Mouse (Mus musculus): ENCODE results near the gene Tsn. TPM values are rescaled to one million over a fixed set of nuclear protein-coding genes. Genes with fewer than 3 reads are reported as not detected.

Gene Tsn
- polyA plus RNA-seq, 1 experiment from 2014 or later, result 462 TPM

DNA sequence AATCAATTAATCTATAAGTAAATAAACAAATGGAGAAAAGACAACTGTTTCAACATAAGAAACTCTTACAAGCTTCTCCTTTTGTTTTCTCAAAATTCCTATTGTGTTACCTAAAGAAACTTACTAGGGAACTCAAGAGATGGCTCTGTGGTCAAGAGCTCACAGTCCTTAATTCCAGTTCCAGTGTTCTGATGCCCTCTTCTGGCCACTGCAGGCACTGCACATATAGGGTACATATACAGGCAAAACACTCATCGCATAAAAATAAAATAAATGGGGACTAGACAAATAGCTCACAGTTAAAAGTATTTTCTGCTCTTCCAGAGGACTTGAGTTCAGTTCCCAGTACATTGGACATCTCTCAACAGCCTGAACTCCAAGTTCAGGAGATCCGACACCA is 9.2 kb upstream of the Tsn start:
- WGBS, result 74% methylated on average over 2 of the region's 2 CpGs

DNA sequence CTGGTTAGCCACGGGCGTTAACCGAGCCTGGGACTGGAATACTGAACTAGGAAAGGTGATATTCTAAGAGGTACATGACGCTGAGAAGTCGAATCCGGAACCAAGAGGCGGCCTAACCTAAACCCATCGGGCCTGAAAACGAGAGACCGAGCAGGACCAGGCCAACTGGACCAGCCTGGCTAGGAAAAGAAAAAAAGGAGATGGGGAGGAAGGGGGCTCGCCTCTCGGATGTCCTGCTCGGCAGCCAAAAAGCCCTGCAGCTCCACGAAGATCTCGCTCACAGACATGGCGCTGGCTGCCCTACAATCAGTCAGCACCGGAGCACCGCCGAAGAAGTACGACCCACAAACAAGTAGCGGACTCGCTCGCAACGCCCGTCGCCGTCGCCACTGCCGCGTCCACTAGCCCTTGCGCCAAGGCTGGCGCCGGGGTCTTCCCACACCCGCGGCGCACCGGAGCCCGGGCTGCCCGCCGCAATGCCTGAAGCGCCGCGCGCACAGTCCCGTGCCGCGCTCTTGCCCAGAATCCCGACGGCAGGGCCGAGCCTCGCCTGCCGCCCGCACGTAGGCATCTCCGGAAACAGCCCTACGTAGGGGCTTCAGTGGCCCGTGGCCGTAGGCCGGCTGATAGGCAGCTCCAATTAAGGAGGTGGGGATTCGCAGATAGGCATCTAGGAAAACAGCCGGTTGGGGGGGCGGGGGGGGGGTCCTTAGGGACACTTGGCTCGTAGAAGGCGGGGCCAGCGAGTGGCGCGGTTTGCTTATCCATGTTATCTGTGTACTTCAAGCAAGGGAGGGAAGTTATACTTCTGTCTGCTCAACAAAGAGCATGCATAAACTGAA is 538 bp downstream of the Tsn start:
- Histone ChIP-seq H3K36me3 (ENCODE audit: control insufficient read depth, insufficient read depth) (peaks cover 8% of the 10 kb centered on the region; the same call in 1 of the 2 replicates), H3K27ac (ENCODE audit: low read length) (peak overlapping the region; percentile 96), H3K9ac (replicated peaks; ENCODE audit: low read depth, low read length) (peak overlapping the region; percentile 71), H3K4me1 (replicated peaks; ENCODE audit: control insufficient read depth, insufficient read depth, low read length) (peaks cover 8% of the 10 kb centered on the region), H3K27me3 (replicated peaks; ENCODE audit: control insufficient read depth, insufficient read depth, low read length) (no peaks in the 10 kb centered on the region), H3K9me3 (ENCODE audit: control insufficient read depth, low read length) (no peaks in the 10 kb centered on the region), H3K4me2 (ENCODE audit: low read length) (peak overlapping the region; percentile 74), H3K4me3 (replicated peaks; ENCODE audit: low read length) (peak overlapping the region; percentile 61)
- ATAC-seq, result peak; percentile 99
- under 1% methylated on average over 64 of the region's 67 CpGs for WGBS

More for the DNA sequence above, 9.2 kb upstream of the Tsn start:
- no peak overlapping the region for H3K9ac ChIP-seq (replicated peaks; ENCODE audit: low read depth, low read length)
- peaks cover 11% of the 10 kb centered on the region for H3K4me1 ChIP-seq (replicated peaks; ENCODE audit: control insufficient read depth, insufficient read depth, low read length)
- H3K36me3 ChIP-seq (ENCODE audit: control insufficient read depth, insufficient read depth), result peaks cover 6% of the 10 kb centered on the region; the same call in 1 of the 2 replicates
- no peak overlapping the region for H3K27ac ChIP-seq (ENCODE audit: low read length)
- no peak overlapping the region for H3K4me2 ChIP-seq (ENCODE audit: low read length)
- no peak overlapping the region for H3K4me3 ChIP-seq (replicated peaks; ENCODE audit: low read length)
- H3K9me3 ChIP-seq (ENCODE audit: control insufficient read depth, low read length), result no peaks in the 10 kb centered on the region
- peaks cover 3% of the 10 kb centered on the region; the same call in 1 of the 2 replicates for H3K27me3 ChIP-seq (replicated peaks; ENCODE audit: control insufficient read depth, insufficient read depth, low read length)
- ATAC-seq, result no peak

DNA sequence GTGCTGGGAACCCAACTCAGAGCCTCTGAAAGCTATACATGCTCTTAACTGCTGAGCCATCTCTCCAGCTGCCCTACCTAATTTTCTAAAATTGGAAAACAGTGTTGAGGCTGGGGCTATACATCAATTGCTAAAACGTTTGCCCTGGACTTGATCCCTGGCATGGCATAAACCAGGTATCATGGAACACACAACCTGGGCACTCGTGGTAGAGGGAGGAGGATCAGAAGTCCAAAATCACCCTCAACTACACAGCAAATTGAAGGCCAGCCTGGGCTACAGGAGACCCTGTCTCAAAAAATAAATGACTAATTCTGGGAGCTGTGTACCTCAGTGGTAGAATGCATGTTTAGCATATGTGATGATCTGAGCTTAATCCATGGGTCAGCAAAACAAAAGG is 13.8 kb downstream of the Tsn start:
- Histone ChIP-seq H3K9ac (replicated peaks; ENCODE audit: low read depth, low read length) (no peak overlapping the region), H3K4me1 (replicated peaks; ENCODE audit: control insufficient read depth, insufficient read depth, low read length) (no peaks in the 10 kb centered on the region), H3K36me3 (ENCODE audit: control insufficient read depth, insufficient read depth) (peaks cover 36% of the 10 kb centered on the region), H3K4me2 (ENCODE audit: low read length) (no peak overlapping the region), H3K9me3 (ENCODE audit: control insufficient read depth, low read length) (no peaks in the 10 kb centered on the region), H3K27me3 (replicated peaks; ENCODE audit: control insufficient read depth, insufficient read depth, low read length) (no peaks in the 10 kb centered on the region), H3K4me3 (replicated peaks; ENCODE audit: low read length) (no peak overlapping the region), H3K27ac (ENCODE audit: low read length) (no peak overlapping the region)
- no peak for ATAC-seq
- WGBS, result 93% methylated on average over 2 of the region's 2 CpGs

DNA sequence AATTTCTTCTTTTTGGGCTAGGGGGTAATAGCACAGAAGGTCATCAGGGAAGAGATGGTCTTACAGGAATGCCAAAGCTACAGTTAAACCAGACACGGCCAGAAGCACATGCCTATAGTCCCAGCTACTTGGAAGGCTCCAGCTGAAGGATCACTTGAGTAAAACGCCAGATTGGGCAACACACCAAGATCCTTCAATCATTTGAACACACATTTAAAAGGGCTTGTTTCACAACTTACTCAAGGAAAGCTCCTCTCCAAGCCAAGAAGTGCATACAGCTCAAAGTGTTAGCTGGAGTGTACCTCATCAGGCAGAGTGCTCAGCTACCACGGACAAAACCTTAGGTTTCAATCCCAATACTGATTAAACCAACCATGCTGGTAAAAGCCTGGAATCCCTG is 14.9 kb downstream of the Tsn start:
- Histone ChIP-seq H3K4me1 (replicated peaks; ENCODE audit: control insufficient read depth, insufficient read depth, low read length) (no peaks in the 10 kb centered on the region), H3K27me3 (replicated peaks; ENCODE audit: control insufficient read depth, insufficient read depth, low read length) (no peaks in the 10 kb centered on the region), H3K36me3 (ENCODE audit: control insufficient read depth, insufficient read depth) (peaks cover 26% of the 10 kb centered on the region), H3K4me2 (ENCODE audit: low read length) (no peak overlapping the region), H3K9me3 (ENCODE audit: control insufficient read depth, low read length) (no peaks in the 10 kb centered on the region), H3K27ac (ENCODE audit: low read length) (no peak overlapping the region), H3K4me3 (replicated peaks; ENCODE audit: low read length) (no peak overlapping the region), H3K9ac (replicated peaks; ENCODE audit: low read depth, low read length) (no peak overlapping the region)
- no peak for ATAC-seq
- 73% methylated on average over 3 of the region's 3 CpGs for WGBS

DNA sequence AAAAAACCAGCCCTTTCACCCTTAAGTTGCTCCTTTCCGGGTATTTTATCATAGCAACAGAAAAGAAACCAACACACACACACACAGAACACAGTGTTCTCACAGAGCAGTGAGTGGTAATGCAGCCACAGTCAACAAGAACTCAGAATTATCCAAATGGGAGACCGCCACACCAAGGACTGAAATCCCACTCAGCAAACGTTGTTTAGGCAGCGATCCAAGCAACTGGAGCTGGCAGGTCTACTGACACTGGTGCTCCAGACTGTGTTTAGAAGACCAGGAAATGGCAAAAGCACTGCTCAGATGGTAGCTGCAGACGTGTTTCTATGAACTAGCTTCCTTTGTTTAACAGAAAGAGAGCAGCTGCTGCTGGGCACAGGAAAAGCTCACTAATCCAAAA is 16.7 kb downstream of the Tsn start:
- H3K36me3 ChIP-seq (ENCODE audit: control insufficient read depth, insufficient read depth), result peaks cover 16% of the 10 kb centered on the region

DNA sequence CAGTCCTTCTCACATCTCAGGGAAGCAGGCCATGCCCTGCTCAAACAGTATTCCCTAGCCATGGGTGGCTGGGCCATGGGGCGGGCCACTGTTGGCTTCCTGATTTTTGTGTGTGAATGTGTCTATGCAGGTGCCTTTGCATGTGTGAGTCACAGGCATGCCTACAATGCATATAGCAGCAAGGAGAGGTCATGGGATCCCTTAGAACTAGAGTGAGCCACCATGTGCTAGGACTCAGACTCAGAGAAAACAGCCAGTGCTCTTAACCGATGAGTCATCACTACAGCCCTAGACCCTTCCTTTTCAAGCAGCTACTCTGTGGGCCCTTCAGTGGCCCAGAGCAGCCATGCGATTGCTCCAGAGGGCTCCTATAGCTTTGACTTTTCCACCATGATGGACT is 17.3 kb downstream of the Tsn start:
- H3K4me2 ChIP-seq (ENCODE audit: low read length), result no peak overlapping the region
- H3K4me3 ChIP-seq (replicated peaks; ENCODE audit: low read length), result no peak overlapping the region
- H3K9me3 ChIP-seq (ENCODE audit: control insufficient read depth, low read length), result no peaks in the 10 kb centered on the region
- H3K36me3 ChIP-seq (ENCODE audit: control insufficient read depth, insufficient read depth), result peaks cover 15% of the 10 kb centered on the region; the same call in 1 of the 2 replicates
- no peak overlapping the region for H3K9ac ChIP-seq (replicated peaks; ENCODE audit: low read depth, low read length)
- 98% methylated on average over 3 of the region's 3 CpGs for WGBS
- H3K4me1 ChIP-seq (replicated peaks; ENCODE audit: control insufficient read depth, insufficient read depth, low read length), result no peaks in the 10 kb centered on the region
- H3K27ac ChIP-seq (ENCODE audit: low read length), result no peak overlapping the region
- no peak for ATAC-seq
- H3K27me3 ChIP-seq (replicated peaks; ENCODE audit: control insufficient read depth, insufficient read depth, low read length), result no peaks in the 10 kb centered on the region

More for the DNA sequence above, 16.7 kb downstream of the Tsn start:
- Histone ChIP-seq H3K4me1 (replicated peaks; ENCODE audit: control insufficient read depth, insufficient read depth, low read length) (no peaks in the 10 kb centered on the region), H3K4me2 (ENCODE audit: low read length) (no peak overlapping the region), H3K9ac (replicated peaks; ENCODE audit: low read depth, low read length) (no peak overlapping the region), H3K27ac (ENCODE audit: low read length) (no peak overlapping the region), H3K27me3 (replicated peaks; ENCODE audit: control insufficient read depth, insufficient read depth, low read length) (no peaks in the 10 kb centered on the region), H3K9me3 (ENCODE audit: control insufficient read depth, low read length) (no peaks in the 10 kb centered on the region), H3K4me3 (replicated peaks; ENCODE audit: low read length) (no peak overlapping the region)
- 58% methylated on average over 5 of the region's 5 CpGs for WGBS
- ATAC-seq, result no peak

DNA sequence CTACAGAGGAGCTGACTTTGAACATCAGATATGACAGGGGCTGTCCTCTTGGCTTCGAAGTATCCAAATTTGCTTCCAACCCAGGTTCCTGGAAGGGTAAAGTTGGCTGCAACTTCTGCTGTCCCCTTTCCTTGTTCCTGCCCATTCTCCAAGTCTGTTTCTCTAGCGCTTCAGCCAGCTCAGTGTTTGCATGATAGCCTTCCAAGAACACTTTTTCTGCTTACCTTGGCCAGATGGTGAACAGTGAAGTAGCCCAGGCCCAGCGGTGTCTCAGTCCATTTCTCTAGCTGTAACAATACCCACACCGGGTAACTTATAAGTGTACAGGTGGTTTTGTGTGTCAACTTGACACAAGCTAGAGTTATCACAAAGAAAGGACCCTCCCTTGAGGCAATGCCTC is 19.2 kb downstream of the Tsn start:
- WGBS, result 92% methylated on average over 4 of the region's 4 CpGs
- no peak for ATAC-seq
- no peaks in the 10 kb centered on the region for H3K4me1 ChIP-seq (replicated peaks; ENCODE audit: control insufficient read depth, insufficient read depth, low read length)

DNA sequence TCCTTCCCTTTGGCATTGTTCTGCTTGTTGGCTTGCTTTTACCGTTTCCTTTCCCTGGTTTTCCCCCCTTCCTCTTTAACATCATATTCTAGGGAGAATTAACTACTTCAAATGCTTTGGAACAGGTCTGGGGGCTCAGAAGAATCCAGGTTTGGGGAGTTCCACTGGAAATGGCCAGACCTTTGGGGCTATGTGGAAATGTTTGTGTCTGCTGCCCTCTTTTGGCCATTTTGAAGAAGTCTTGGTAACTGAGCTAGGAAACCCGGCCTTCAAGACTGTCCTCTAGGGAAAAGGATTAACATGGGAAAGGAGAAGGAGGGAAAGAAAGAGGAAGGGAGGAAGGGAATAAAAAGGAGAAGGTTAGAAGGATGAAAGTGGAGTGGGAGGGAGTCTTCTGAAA is 36.4 kb downstream of the Tsn start:
- H3K4me3 ChIP-seq (replicated peaks; ENCODE audit: low read length), result no peak overlapping the region
- ATAC-seq, result 0 out of 2 replicates have a peak, but pooled peaks have one; percentile 54
- WGBS, result 16% methylated on average over 2 of the region's 2 CpGs

More for the DNA sequence above, 19.2 kb downstream of the Tsn start:
- Histone ChIP-seq H3K4me2 (ENCODE audit: low read length) (no peak overlapping the region), H3K4me3 (replicated peaks; ENCODE audit: low read length) (no peak overlapping the region), H3K36me3 (ENCODE audit: control insufficient read depth, insufficient read depth) (0 out of 2 replicates have a peak, but pooled peaks cover 6% of the 10 kb centered on the region), H3K9ac (replicated peaks; ENCODE audit: low read depth, low read length) (no peak overlapping the region), H3K27me3 (replicated peaks; ENCODE audit: control insufficient read depth, insufficient read depth, low read length) (no peaks in the 10 kb centered on the region), H3K27ac (ENCODE audit: low read length) (no peak overlapping the region), H3K9me3 (ENCODE audit: control insufficient read depth, low read length) (no peaks in the 10 kb centered on the region)

DNA sequence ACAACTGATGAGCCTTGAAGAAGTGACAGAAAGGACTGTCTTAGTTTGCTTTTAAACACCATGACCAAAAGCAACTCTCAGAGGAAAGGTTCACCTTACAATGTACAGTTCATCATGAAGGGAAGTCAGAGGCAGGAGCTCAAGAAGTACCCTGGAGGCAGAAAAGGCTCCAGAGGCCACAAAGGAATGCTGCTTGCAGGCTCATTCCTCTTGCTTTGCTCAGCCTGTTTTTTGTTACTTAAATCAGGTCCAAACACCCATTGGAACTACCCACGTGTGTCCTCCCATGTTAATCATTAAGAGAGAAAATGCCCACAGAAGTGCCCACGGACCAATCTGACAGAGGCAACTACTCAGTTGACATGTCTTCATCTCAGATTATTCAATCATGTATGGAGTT is 59.6 kb downstream of the Tsn start:
- H3K4me3 ChIP-seq (replicated peaks; ENCODE audit: low read length), result no peak overlapping the region
- WGBS, result 55% methylated on average over 2 of the region's 2 CpGs

More for the DNA sequence above, 36.4 kb downstream of the Tsn start:
- Histone ChIP-seq H3K9ac (replicated peaks; ENCODE audit: low read depth, low read length) (no peak overlapping the region), H3K27me3 (replicated peaks; ENCODE audit: control insufficient read depth, insufficient read depth, low read length) (no peaks in the 10 kb centered on the region), H3K27ac (ENCODE audit: low read length) (no peak overlapping the region), H3K4me2 (ENCODE audit: low read length) (no peak overlapping the region), H3K36me3 (ENCODE audit: control insufficient read depth, insufficient read depth) (no peaks in the 10 kb centered on the region), H3K9me3 (ENCODE audit: control insufficient read depth, low read length) (no peaks in the 10 kb centered on the region), H3K4me1 (replicated peaks; ENCODE audit: control insufficient read depth, insufficient read depth, low read length) (no peaks in the 10 kb centered on the region)

More for the DNA sequence above, 59.6 kb downstream of the Tsn start:
- no peak overlapping the region for H3K9ac ChIP-seq (replicated peaks; ENCODE audit: low read depth, low read length)
- no peak overlapping the region for H3K4me2 ChIP-seq (ENCODE audit: low read length)
- H3K4me1 ChIP-seq (replicated peaks; ENCODE audit: control insufficient read depth, insufficient read depth, low read length), result no peaks in the 10 kb centered on the region
- no peak for ATAC-seq
- no peaks in the 10 kb centered on the region for H3K36me3 ChIP-seq (ENCODE audit: control insufficient read depth, insufficient read depth)
- H3K27me3 ChIP-seq (replicated peaks; ENCODE audit: control insufficient read depth, insufficient read depth, low read length), result no peaks in the 10 kb centered on the region
- H3K27ac ChIP-seq (ENCODE audit: low read length), result no peak overlapping the region
- no peaks in the 10 kb centered on the region for H3K9me3 ChIP-seq (ENCODE audit: control insufficient read depth, low read length)
